Mouse (Mus musculus) embryonic facial prominence, embryonic 15.5 days (tissue): ENCODE data around the gene Hdac9. TPM values are rescaled to one million over a fixed set of nuclear protein-coding genes. Genes with fewer than 3 reads are reported as not detected.

Source experiments
- ATAC-seq: fragments of 200-750 bp; cut with Nextera tagmentation; 2 replicates; pipeline ENCODE4 v1.8.0; 2017; ENCODE audit warnings: low read depth, moderate TSS enrichment; ENCODE audit not compliant: insufficient number of reproducible peaks, low FRiP score, low TSS enrichment
- H3K27ac ChIP-seq: fragments of 300-500 bp; sonication (generic); replicated peaks from 2 replicates; pipeline ENCODE4 v1.5.1; 2015; ENCODE audit warnings: mild to moderate bottlenecking, inconsistent platforms
- H3K27me3 ChIP-seq: fragments of 300-500 bp; sonication (generic); 2 replicates; pipeline ENCODE4 v1.6.1; 2015; ENCODE audit warnings: inconsistent platforms
- H3K36me3 ChIP-seq: fragments of 300-500 bp; sonication (generic); 2 replicates; pipeline ENCODE4 v1.6.1; 2015; ENCODE audit warnings: mild to moderate bottlenecking, inconsistent platforms
- H3K4me1 ChIP-seq: fragments of 300-500 bp; sonication (generic); 2 replicates; pipeline ENCODE4 v1.6.1; 2015; ENCODE audit warnings: inconsistent platforms
- H3K4me2 ChIP-seq: fragments of 300-500 bp; sonication (generic); replicated peaks from 2 replicates; pipeline ENCODE4 v1.6.1; 2015; ENCODE audit warnings: mild to moderate bottlenecking, inconsistent platforms
- H3K4me3 ChIP-seq: fragments of 300-500 bp; sonication (generic); replicated peaks from 2 replicates; pipeline ENCODE4 v1.5.1; 2015; ENCODE audit warnings: mild to moderate bottlenecking, inconsistent platforms
- H3K9ac ChIP-seq: fragments of 300-500 bp; sonication (generic); 2 replicates; pipeline ENCODE4 v1.6.1; 2015; ENCODE audit warnings: inconsistent platforms
- H3K9me3 ChIP-seq: fragments of 300-500 bp; sonication (generic); replicated peaks from 2 replicates; pipeline ENCODE4 v1.6.1; 2016; ENCODE audit warnings: inconsistent platforms
- WGBS: fragments of 180-500 bp; shearing (Covaris S2); methylation state at CpG from one replicate; pipeline ENCODE4 v1.1.7; 2015; 5-methylcytosine and 5-hydroxymethylcytosine counted together
- polyA plus RNA-seq: library from polyadenylated mRNA; unstranded; fragments of >200 nt; fragmentation: Nextera tagmentation; extraction: Ambion mirVana; gene quantifications from 2 replicates; pipeline ENCODE4 v1.2.1, GENCODE M21; 2015

The Hdac9 gene
- polyA plus RNA-seq, 1 experiment from 2014 or later: 7.4 TPM

DNA sequence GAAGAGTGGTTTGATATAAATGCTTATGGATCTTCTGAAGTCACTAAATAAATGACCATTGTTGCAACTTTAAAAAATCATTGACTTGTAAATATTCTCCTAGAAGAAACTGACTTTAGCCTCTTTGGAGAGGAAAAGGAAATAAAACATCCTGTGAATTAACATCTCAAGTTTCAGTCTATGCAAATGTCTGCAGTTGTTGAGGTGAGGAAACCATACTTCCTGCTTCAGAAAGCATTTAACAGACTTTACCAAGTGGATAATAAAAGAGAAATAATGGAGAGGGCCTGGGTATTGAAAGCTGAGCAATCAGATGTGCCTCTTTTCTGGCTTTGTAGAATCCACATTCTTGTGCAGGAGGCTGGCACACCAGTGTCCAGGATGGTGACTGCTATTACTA lies 110.4 kb downstream of the Hdac9 start:
- Histone ChIP-seq H3K27me3 (no peaks in the 10 kb centered on the region), H3K4me2 (no peak overlapping the region), H3K4me3 (no peak overlapping the region), H3K9me3 (no peaks in the 10 kb centered on the region), H3K4me1 (no peaks in the 10 kb centered on the region), H3K9ac (no peak overlapping the region), H3K36me3 (no peaks in the 10 kb centered on the region), H3K27ac (no peak overlapping the region)
- no peak for ATAC-seq

DNA sequence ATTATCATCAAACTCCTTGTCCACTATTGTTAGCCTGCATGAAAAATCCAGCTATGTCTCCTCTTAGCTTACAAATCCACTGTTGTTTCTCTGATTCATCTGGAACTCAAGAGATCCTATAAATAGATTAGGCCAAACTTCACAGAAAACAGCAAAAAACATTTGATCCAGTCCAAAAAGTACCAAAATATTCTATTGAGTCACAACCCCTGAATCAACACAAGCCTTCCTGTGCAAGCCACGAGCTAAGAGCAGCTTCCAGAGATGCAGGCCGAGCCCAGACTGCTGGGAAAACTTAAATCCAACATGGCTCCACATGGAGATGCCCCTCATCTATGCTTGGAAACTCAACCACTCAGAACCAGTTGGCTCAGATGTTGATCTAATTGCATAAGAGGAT lies 113.2 kb downstream of the Hdac9 start:
- ATAC-seq: no peak
- H3K4me2 ChIP-seq: no peak overlapping the region
- no peaks in the 10 kb centered on the region for H3K27me3 ChIP-seq
- no peak overlapping the region for H3K9ac ChIP-seq
- no peak overlapping the region for H3K27ac ChIP-seq
- H3K4me3 ChIP-seq: no peak overlapping the region
- WGBS: 65% methylated on average over 2 of the region's 2 CpGs
- no peaks in the 10 kb centered on the region for H3K36me3 ChIP-seq
- no peaks in the 10 kb centered on the region for H3K4me1 ChIP-seq
- no peaks in the 10 kb centered on the region for H3K9me3 ChIP-seq

DNA sequence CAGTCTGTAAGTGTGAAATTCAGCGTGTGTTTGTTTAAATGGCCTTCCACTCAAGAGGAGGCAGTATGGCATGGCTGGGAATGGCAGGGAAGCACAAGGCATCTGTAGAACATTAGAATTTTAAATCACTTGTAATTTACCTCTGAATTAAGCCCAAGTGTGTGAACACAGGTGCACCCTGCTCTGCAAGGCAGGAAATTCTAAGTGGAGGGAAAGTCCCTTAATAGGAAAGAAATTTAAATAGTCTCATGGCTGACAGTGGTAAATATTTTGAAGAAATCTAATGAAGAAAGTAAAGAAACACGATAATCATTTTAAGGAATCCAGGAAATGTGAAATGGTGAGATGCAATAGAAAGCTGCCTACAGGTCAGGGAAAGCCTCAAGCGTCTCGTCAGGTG lies 114.6 kb downstream of the Hdac9 start:
- Histone ChIP-seq H3K4me2 (no peak overlapping the region), H3K4me3 (no peak overlapping the region), H3K4me1 (no peaks in the 10 kb centered on the region), H3K27me3 (no peaks in the 10 kb centered on the region), H3K9me3 (no peaks in the 10 kb centered on the region), H3K27ac (no peak overlapping the region), H3K36me3 (no peaks in the 10 kb centered on the region), H3K9ac (no peak overlapping the region)
- no peak for ATAC-seq
- WGBS: 73% methylated on average over 4 of the region's 4 CpGs

DNA sequence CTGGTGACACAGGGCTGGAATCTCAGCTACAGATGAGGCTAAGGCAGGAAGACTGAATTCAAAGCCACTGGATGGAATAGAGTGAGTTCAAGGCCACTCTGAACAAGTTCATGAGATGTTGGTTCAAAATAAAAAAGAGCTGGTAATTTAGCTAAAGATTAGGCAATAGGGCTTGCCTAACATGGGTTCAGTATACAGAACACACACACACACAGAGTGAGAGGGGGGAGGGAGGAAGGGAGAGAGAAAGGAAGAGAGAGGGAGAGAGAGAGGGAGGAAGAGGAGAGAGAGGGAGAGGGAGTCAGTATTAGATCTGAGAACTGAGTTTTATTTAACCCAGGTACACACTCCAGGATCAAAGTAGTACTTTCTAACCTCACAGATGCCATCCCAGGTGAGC lies 115.1 kb downstream of the Hdac9 start:
- Histone ChIP-seq H3K9me3 (no peaks in the 10 kb centered on the region), H3K27ac (no peak overlapping the region), H3K4me2 (no peak overlapping the region), H3K36me3 (no peaks in the 10 kb centered on the region), H3K4me1 (no peaks in the 10 kb centered on the region), H3K9ac (no peak overlapping the region), H3K27me3 (no peaks in the 10 kb centered on the region), H3K4me3 (no peak overlapping the region)
- no peak for ATAC-seq

DNA sequence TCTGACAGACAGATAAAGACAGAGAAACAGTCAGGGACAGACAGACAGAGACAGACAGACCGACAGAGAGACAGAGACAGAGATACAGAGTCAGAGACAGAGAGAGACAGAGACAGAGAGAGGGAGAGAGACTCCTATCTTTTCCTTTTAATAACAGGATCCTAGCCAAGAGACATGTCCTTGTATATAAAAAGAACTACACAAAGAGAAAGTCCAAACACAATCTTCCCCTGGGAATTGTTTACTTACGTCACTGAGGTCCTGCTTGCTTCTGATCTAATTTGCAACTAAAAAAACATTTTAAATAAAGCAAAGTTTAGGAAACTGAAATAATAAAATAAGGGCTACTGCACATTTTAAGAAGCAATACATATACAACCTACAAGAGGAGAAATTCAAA lies 119.5 kb downstream of the Hdac9 start:
- Histone ChIP-seq H3K36me3 (no peaks in the 10 kb centered on the region), H3K27ac (no peak overlapping the region), H3K9ac (no peak overlapping the region), H3K27me3 (no peaks in the 10 kb centered on the region), H3K4me2 (no peak overlapping the region), H3K4me1 (no peaks in the 10 kb centered on the region), H3K4me3 (no peak overlapping the region), H3K9me3 (no peaks in the 10 kb centered on the region)
- ATAC-seq: no peak
- 67% methylated on average over 2 of the region's 2 CpGs for WGBS

DNA sequence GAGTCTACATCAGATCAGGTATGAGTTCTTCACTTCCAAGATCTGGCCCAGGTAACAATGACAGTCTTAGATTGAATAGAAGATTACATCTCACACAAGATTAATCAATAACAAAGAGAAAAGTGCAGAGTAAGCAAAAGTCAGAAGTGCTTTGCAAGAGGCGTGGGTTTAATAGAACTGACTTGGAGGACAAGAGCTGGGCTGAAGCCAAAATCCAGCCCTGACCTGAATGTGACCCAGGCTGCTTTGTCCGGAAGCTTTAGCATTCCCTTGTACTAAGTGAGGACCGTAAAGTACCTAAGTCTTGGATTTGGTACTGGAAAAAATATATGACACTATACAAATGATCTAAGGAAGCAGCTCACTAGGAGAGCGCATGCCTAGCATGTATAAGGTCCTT lies 121.4 kb downstream of the Hdac9 start:
- H3K4me3 ChIP-seq: no peak overlapping the region
- no peak overlapping the region for H3K9ac ChIP-seq
- no peak for ATAC-seq
- H3K4me1 ChIP-seq: peaks cover 11% of the 10 kb centered on the region; the same call in 1 of the 2 replicates
- WGBS: 52% methylated on average over 4 of the region's 4 CpGs
- H3K27ac ChIP-seq: no peak overlapping the region
- no peaks in the 10 kb centered on the region for H3K9me3 ChIP-seq
- H3K36me3 ChIP-seq: no peaks in the 10 kb centered on the region
- no peak overlapping the region for H3K4me2 ChIP-seq
- H3K27me3 ChIP-seq: no peaks in the 10 kb centered on the region

DNA sequence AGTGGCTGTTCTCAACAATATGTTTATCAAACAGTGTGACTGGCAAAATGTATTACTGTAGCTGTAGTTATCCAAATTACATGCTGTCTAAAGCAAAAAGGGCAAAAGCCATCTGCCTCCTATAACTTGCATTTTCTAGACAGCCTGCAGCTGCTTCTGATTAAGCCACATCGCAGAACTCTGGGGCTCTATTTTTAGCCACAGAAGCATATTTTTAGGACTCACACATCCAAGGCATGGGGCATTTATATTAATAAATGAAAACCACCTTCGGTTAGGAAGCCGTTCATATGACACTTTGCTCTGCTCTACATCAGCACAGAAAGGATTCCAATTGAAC lies 124.8 kb downstream of the Hdac9 start:
- Histone ChIP-seq H3K4me2 (no peak overlapping the region), H3K27me3 (no peaks in the 10 kb centered on the region), H3K36me3 (no peaks in the 10 kb centered on the region), H3K9ac (no peak overlapping the region), H3K4me3 (no peak overlapping the region), H3K4me1 (peaks cover 11% of the 10 kb centered on the region; the same call in 1 of the 2 replicates), H3K27ac (0 out of 2 replicates have a peak overlapping the region, but pooled peaks have one; percentile 17), H3K9me3 (no peaks in the 10 kb centered on the region)
- ATAC-seq: no peak
- 19% methylated on average over 3 of the region's 3 CpGs for WGBS

DNA sequence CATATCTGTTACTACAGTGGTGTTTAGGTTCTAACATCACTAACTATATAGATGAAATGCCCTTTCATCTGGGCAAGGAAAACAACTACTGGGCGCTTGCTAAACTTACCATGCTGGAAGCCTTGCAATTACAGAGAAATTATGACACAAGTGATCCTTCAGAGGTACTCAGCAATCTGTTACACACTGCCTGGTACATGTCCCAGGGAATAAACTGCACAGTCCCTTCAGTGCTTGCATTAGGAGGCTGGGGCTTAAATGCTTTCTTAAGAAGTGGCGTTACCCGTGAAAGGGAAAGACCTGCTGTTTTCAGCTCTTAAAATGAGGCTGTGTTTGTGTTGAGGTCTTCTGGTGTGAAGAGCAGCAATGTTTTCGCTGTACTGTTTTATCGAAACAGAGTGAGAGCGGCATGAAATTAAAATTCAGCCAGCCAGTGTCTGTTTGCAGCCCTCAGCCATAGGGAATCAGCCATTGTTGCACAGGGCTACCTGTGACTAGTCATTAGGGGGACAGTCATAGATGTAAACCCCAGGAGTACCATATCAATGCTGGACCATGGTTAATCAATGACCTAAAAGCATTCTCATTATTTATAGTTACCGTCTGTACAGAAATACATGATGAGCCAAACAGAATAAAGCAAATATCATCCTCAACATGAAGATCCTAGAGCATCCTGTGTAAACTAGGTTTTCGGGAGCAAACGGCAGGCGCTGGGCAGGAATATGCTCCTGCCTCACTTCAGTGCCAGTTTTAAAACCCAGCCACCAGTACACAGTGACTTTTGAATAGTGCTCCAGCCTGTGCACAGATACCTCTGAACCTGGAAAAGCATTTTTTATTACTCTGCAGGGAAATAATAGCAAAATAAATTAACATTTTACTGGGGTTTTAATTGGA lies 125.4 kb downstream of the Hdac9 start:
- H3K4me3 ChIP-seq: no peak overlapping the region
- no peak for ATAC-seq
- H3K4me2 ChIP-seq: no peak overlapping the region

DNA sequence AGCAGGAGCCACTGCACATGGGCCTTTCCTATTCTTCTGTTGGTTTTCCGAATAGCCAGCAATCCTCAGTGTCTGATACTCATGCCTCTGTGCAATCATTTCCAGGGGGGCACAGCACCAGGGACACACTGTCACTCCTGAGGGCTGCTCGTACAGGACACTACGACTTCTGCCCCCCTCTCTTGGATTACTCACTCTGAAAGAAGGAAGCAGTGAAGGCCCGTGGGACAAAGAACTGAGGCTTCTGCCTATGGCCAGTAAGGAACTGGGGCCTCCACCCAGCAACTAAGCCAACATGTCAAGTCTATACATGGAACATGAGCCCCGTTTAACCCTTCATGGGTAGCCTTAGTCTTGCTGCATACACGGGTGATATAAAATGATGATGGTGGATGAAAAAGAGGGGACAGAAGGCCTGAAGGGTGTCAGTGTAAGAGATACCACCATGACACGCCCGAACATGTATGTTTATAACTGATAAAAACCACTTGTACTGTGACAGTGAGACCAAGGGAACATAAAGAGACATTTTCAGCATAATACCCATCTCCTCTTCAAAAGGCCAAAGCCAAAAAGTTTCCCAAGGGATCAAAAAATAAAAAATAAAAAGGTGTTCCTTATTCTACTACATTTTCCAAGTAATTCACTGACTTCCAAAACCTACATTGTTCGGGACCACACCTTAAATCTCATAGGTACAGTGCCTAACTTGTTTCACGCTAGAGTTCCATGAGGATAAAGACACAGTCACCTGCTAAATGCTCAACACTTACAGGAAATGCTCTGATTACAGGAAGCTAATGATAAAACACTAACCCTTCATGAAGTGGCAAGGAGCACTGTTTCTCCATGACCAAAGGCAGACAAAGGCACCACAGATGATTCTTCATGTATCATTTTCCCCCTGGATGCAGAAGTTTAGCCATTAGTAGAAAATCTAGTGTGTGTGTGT lies 127.6 kb downstream of the Hdac9 start:
- 81% methylated on average over 10 of the region's 10 CpGs for WGBS
- H3K27me3 ChIP-seq: no peaks in the 10 kb centered on the region
- H3K9me3 ChIP-seq: no peaks in the 10 kb centered on the region
- no peak overlapping the region for H3K27ac ChIP-seq
- no peak overlapping the region for H3K4me3 ChIP-seq
- H3K36me3 ChIP-seq: no peaks in the 10 kb centered on the region
- H3K9ac ChIP-seq: no peak overlapping the region
- no peak for ATAC-seq
- H3K4me2 ChIP-seq: no peak overlapping the region
- H3K4me1 ChIP-seq: peaks cover 11% of the 10 kb centered on the region; the same call in 1 of the 2 replicates

More for the DNA sequence above, 125.4 kb downstream of the Hdac9 start:
- Histone ChIP-seq H3K9ac (no peak overlapping the region), H3K4me1 (peaks cover 11% of the 10 kb centered on the region; the same call in 1 of the 2 replicates), H3K36me3 (no peaks in the 10 kb centered on the region), H3K27me3 (no peaks in the 10 kb centered on the region), H3K27ac (peak overlapping the region; percentile 48; the same call in 1 of the 2 replicates), H3K9me3 (no peaks in the 10 kb centered on the region)
- WGBS: 67% methylated on average over 10 of the region's 10 CpGs

DNA sequence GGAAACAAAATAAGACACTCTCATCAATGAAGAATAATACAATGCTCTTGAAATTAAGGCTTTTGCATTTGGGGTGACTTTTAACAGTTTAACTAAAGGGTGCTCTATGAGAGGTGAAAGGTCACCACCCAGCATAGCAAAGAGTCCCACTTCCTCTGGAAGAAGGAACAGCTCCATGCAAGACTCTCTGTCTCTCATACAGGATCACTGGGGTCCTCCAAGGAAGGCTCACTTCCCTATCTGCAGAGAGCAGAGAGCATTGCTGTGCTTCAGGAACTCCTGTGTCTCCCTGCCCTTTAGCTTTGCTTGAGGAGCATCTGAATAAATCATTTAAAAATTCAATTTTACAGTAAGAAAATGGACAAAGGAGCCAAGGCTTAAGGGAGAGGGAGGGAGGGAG lies 129.5 kb downstream of the Hdac9 start:
- Histone ChIP-seq H3K9ac (no peak overlapping the region), H3K27ac (no peak overlapping the region), H3K4me3 (no peak overlapping the region), H3K36me3 (no peaks in the 10 kb centered on the region), H3K4me2 (no peak overlapping the region), H3K27me3 (no peaks in the 10 kb centered on the region), H3K4me1 (peaks cover 11% of the 10 kb centered on the region; the same call in 1 of the 2 replicates), H3K9me3 (no peaks in the 10 kb centered on the region)
- no peak for ATAC-seq

DNA sequence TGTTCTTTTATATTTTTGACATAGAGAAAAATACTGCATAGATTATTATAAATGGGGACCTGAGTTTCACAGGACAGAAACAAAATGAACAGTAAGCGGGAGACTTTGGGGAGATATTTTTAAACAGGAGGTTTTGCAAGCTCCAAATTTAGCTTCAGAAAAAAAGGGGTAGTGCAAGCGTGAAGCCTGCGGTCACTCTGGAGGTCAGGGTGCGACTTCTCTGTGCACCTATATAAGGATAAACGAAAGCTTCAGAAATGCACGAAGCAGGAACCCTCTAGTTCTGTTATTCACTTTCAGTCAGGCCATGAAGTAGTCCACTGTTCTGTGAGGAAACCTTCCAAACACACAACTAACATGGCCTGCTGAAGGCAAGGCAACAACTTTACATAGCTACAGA lies 133.3 kb downstream of the Hdac9 start:
- Histone ChIP-seq H3K4me3 (no peak overlapping the region), H3K9ac (no peak overlapping the region), H3K4me1 (no peaks in the 10 kb centered on the region), H3K27ac (no peak overlapping the region), H3K36me3 (no peaks in the 10 kb centered on the region), H3K4me2 (no peak overlapping the region), H3K27me3 (no peaks in the 10 kb centered on the region), H3K9me3 (no peaks in the 10 kb centered on the region)
- ATAC-seq: no peak
- 90% methylated on average over 6 of the region's 6 CpGs for WGBS
